Mouse (Mus musculus) thymus, postnatal 14 days (tissue): ENCODE data around the gene Esp23.
"Not testable (repeated sequence)": the region's sequence is repeated elsewhere in the genome, so short reads cannot be mapped to it uniquely, and the experiment has no call there.

ENCODE experiments used
- DNase-seq: peaks from one replicate; pipeline ENCODE4 v3.0.0; 2021

Gene Esp23

DNA sequence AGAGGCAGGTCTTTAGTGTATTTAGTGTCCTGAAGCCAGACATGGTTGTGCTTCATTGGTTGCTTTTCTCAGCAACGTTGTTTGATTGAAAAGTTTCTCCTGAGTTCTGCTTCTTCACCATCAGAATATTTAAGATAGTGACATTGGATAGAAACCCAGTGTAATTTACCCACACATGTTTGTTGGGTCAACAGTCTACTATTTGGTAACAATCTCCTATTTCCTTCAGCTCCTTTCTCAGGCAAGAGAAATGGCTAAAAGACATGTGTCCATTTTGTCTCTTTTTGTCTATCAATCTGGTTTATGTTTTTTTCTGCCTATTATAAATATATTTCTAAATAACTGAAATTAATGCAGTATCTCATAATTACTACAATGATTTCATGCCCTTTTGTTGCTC lies at the start of gene Esp23:
TSS of gene Esp23 (minus strand) at position 101 of the 400 bp plus-strand sequence.
- DNase-seq = no peak

DNA sequence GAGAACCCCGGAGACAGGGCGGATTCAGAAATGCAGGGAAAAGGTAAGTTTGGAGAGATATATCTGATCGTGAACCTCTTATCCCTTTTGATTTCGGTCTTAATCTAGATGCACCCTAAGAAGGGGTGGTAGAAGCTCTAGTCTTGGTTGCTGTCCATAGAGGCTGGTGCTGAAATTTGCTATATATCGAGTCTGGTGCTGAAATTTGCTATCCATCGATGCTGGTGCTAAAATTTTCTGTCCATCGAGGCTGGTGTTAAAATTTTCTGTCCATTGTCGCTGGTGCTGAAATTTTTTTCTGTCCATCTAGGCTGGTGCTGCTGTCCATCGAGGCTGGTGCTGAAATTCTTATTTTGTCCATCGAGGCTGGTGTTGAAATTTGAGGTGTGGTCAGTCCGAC lies 30.3 kb upstream of the Esp23 start:
- not testable (repeated sequence) for DNase-seq

DNA sequence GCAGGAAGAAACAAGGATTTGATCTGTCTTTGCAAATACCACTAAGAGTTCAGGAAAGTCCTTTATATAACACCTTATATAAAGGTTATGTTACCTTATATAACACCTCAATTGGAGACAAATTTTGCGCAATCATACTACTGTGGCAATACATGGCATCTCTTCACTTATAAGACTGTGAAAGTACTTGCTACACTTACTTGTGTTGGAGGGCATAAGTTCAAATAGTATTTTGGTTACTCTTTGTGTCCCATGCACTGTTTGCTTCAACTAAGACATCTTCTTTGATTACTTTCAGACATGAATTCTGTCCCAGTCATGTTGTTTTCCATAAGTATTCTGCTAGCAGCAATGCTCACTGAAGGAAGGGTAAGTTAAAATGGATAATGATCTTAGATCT lies 18.2 kb upstream of the Esp23 start, which contains the start of gene Esp22:
TSS of gene Esp22 (plus strand) at position 301 of the 400 bp plus-strand sequence.
- no peak for DNase-seq

DNA sequence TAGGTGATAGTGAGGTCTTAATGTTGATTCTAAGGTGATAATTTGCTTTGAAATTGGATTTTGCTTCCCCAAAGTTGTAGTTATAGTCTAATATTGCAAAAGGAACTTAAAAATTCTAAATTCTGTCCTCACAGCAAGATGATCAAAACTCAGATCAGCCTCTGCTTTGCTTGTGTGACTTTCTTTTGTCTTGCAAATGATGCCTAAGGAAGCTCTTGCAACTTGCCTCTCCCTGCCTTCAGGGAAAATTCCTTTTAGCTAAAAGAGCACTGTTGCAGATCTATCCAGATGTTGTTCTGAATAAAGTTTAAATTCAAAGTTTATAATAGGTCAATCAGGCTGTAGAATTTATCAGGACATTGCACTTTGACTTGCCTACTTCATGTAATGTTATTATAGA lies 13.2 kb downstream of the Esp23 start:
- no peak for DNase-seq

DNA sequence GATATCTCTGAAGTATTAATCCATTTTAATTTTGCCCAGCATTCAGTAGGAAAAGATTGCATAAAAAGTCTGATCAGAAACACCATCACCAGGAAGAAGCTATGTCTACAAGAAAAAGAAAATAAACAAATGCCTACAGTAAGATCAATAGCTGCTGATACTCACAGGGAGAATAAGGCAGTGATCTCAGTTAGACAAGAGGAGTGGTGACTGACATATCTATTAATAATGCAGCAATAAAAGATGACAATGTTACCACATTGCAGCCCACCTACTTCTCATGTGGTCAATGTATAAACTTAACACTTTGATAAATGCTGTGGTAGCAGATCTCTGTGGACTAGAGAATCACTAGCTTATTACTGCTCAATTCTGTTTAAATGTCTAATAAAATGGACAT lies 33.6 kb downstream of the Esp23 start, which contains the start of gene Gm21903:
TSS of gene Gm21903 (minus strand) at position 101 of the 400 bp plus-strand sequence.
- no peak for DNase-seq

GRCm38 (mm10) chr17:39036395-39036794 lies 40.4 kb downstream of the Esp23 start, which contains the start of gene Esp24:
Gene Esp24 (plus strand): TSS chr17:39036695.
- not testable (repeated sequence) for DNase-seq
